Mouse (Mus musculus) stomach, embryonic 15.5 days (tissue): ENCODE results near the gene Gm30191. TPM values are rescaled to one million over a fixed set of nuclear protein-coding genes. Genes with fewer than 3 reads are reported as not detected.

Experiments used
- ATAC-seq: fragments of 200-750 bp; cut with Nextera tagmentation; 2 replicates; pipeline ENCODE4 v1.8.0; 2017; ENCODE audit warnings: low read depth, moderate number of reproducible peaks, moderate TSS enrichment; ENCODE audit not compliant: insufficient read depth, low FRiP score
- H3K27ac ChIP-seq: fragments of 300-500 bp; sonication (generic); 2 replicates; pipeline ENCODE4 v1.5.1; 2015; ENCODE audit warnings: mild to moderate bottlenecking, inconsistent platforms
- H3K27me3 ChIP-seq: fragments of 300-500 bp; sonication (generic); replicated peaks from 2 replicates; pipeline ENCODE4 v1.6.1; 2015; ENCODE audit warnings: inconsistent platforms
- H3K36me3 ChIP-seq: fragments of 300-500 bp; sonication (generic); 2 replicates; pipeline ENCODE4 v1.6.1; 2015; ENCODE audit warnings: inconsistent platforms
- H3K4me1 ChIP-seq: fragments of 300-500 bp; sonication (generic); 2 replicates; pipeline ENCODE4 v1.6.1; 2015; ENCODE audit warnings: inconsistent platforms
- H3K4me2 ChIP-seq: fragments of 300-500 bp; sonication (generic); 2 replicates; pipeline ENCODE4 v1.6.1; 2015; ENCODE audit warnings: mild to moderate bottlenecking, inconsistent platforms
- H3K4me3 ChIP-seq: fragments of 300-500 bp; sonication (generic); replicated peaks from 2 replicates; pipeline ENCODE4 v1.5.1; 2015; ENCODE audit warnings: inconsistent platforms
- H3K9ac ChIP-seq: fragments of 300-500 bp; sonication (generic); 2 replicates; pipeline ENCODE4 v1.6.1; 2015; ENCODE audit warnings: inconsistent platforms
- H3K9me3 ChIP-seq: fragments of 300-500 bp; sonication (generic); 2 replicates; pipeline ENCODE4 v1.6.1; 2016; ENCODE audit warnings: inconsistent platforms
- WGBS: fragments of 180-500 bp; shearing (Covaris S2); methylation state at CpG from one replicate; pipeline ENCODE4 v1.1.7; 2015; 5-methylcytosine and 5-hydroxymethylcytosine counted together
- polyA plus RNA-seq: library from polyadenylated mRNA; unstranded; fragments of >200 nt; fragmentation: Nextera tagmentation; extraction: Ambion mirVana; gene quantifications from 2 replicates; pipeline ENCODE4 v1.2.1, GENCODE M21; 2015

Gene Gm30191
- polyA plus RNA-seq, 1 experiment from 2014 or later = not detected

GRCm38 (mm10) chr4:134252911-134253721, 6.4 kb downstream of the Gm30191 start:
- no peak overlapping the region; the same call in 1 of the 2 replicates for H3K9ac ChIP-seq
- WGBS = 28% methylated on average over 15 of the region's 15 CpGs
- no peaks in the 10 kb centered on the region for H3K9me3 ChIP-seq
- no peak for ATAC-seq
- H3K4me2 ChIP-seq = peak overlapping the region; percentile 43
- H3K27ac ChIP-seq = 0 out of 2 replicates have a peak overlapping the region, but pooled peaks have one; percentile 1
- no peaks in the 10 kb centered on the region for H3K36me3 ChIP-seq
- H3K4me3 ChIP-seq = peak overlapping the region; percentile 47
- H3K27me3 ChIP-seq = peaks cover 44% of the 10 kb centered on the region
- peaks cover 51% of the 10 kb centered on the region for H3K4me1 ChIP-seq

- Histone ChIP-seq H3K4me2 (peak within 1 kb of the TSS; percentile 43), H3K36me3 (no peaks in the 10 kb centered on the region), H3K9me3 (no peaks in the 10 kb centered on the region), H3K4me3 (peak within 1 kb of the TSS; percentile 47), H3K9ac (no peak within 1 kb of the TSS; the same call in 1 of the 2 replicates), H3K27me3 (peaks cover 40% of the 10 kb centered on the region), H3K27ac (0 out of 2 replicates have a peak within 1 kb of the TSS, but pooled peaks have one; percentile 1), H3K4me1 (peaks cover 51% of the 10 kb centered on the region)
- no peak for ATAC-seq
- 3% methylated on average over 13 of the region's 13 CpGs for WGBS
Measured at GRCm38 (mm10) chr4:134253722-134254324, 7.1 kb downstream of the Gm30191 start, which contains the start of gene Grrp1. Gene Grrp1 (minus strand): TSS chr4:134254106.

- Histone ChIP-seq H3K4me3 (no peak overlapping the region), H3K27ac (no peak overlapping the region), H3K27me3 (peaks cover 38% of the 10 kb centered on the region), H3K9ac (no peak overlapping the region), H3K36me3 (no peaks in the 10 kb centered on the region), H3K4me2 (no peak overlapping the region), H3K4me1 (peaks cover 44% of the 10 kb centered on the region), H3K9me3 (no peaks in the 10 kb centered on the region)
- no peak for ATAC-seq
- WGBS = 50% methylated on average over 3 of the region's 3 CpGs
Measured at GRCm38 (mm10) chr4:134254835-134255234, 8.1 kb downstream of the Gm30191 start.

GRCm38 (mm10) chr4:134255854-134256253, 9.1 kb downstream of the Gm30191 start:
- Histone ChIP-seq H3K4me1 (peaks cover 35% of the 10 kb centered on the region), H3K27ac (no peak overlapping the region)
- no peak for ATAC-seq

DNA sequence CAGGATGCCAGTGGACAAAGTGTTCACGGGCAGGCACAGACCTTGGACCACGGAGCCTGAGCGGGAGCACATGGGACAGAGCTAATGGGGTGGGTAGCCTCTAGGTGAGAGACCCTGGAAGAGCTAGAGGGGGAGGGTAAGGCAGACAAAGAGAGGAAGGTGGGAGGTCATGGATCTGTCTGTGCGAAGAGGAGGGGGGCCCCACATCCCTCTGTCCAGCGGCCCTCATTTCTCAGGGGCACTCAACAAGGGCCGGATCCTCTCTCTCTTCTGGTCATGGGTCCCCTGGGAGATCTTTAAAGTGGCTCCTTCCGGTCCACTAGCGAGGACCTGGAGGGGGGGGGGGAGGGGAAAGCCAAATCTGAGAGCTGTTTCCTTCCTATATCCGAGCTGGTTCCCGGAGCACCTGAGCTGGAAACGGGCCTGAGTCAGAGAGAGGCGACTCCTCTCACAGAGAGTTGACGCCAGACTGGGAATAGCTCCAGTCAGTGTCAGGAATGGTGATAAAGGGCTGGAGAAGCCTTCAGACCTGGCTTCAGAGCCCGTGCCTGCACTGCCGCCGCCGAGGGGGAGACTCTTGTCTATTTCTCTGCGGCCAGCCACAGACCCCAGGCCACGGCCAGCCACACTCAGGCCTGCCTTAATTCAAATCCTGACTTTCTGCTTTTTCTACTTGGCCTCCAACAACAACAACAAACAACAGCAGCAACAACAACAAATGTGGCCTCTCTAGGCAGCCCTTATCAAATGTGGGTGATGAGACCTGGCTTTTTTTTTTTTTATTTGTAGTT, 9.9 kb downstream of the Gm30191 start:
- Histone ChIP-seq H3K4me3 (no peak overlapping the region), H3K27me3 (peaks cover 20% of the 10 kb centered on the region), H3K4me1 (peaks cover 28% of the 10 kb centered on the region), H3K9ac (no peak overlapping the region), H3K4me2 (peak overlapping the region; percentile 17; the same call in 1 of the 2 replicates), H3K9me3 (no peaks in the 10 kb centered on the region), H3K36me3 (no peaks in the 10 kb centered on the region), H3K27ac (peak overlapping the region; percentile 16; the same call in 1 of the 2 replicates)
- 0 out of 2 replicates have a peak, but pooled peaks have one; percentile 8 for ATAC-seq
- WGBS = 23% methylated on average over 19 of the region's 19 CpGs

More at GRCm38 (mm10) chr4:134255854-134256253, 9.1 kb downstream of the Gm30191 start:
- WGBS = 43% methylated on average over 4 of the region's 4 CpGs
- Histone ChIP-seq H3K9ac (no peak overlapping the region), H3K4me3 (no peak overlapping the region), H3K27me3 (peaks cover 28% of the 10 kb centered on the region), H3K9me3 (no peaks in the 10 kb centered on the region), H3K4me2 (no peak overlapping the region), H3K36me3 (no peaks in the 10 kb centered on the region)

GRCm38 (mm10) chr4:134257198-134258009, 10.7 kb downstream of the Gm30191 start:
- H3K27me3 ChIP-seq = peaks cover 12% of the 10 kb centered on the region
- peak overlapping the region; percentile 16; the same call in 1 of the 2 replicates for H3K27ac ChIP-seq
- H3K4me2 ChIP-seq = no peak overlapping the region
- H3K36me3 ChIP-seq = no peaks in the 10 kb centered on the region
- no peak overlapping the region for H3K9ac ChIP-seq
- H3K4me1 ChIP-seq = peaks cover 22% of the 10 kb centered on the region
- 31% methylated on average over 11 of the region's 11 CpGs for WGBS
- ATAC-seq = no peak
- H3K9me3 ChIP-seq = no peaks in the 10 kb centered on the region
- H3K4me3 ChIP-seq = no peak overlapping the region

DNA sequence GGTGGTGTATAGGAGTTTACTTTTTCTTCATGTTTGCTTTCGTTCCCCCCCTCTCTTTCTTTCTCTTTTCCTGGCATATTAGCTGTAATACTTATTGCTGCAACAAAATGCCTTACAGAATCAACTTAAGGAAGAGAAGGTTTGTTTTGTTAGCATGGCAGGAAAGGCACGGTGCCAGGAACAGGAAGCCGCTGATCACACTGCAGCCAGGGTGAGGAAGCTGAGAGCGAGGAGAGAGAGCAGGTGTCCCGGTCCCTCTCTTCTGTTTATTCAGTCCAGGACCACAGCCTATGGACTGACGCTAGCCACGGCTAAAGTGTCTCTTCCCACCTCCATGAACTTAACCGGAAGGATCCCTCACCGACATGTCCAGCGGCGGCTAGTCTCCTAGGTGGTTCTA, 11.6 kb downstream of the Gm30191 start:
- Histone ChIP-seq H3K9me3 (no peaks in the 10 kb centered on the region), H3K27me3 (peaks cover 3% of the 10 kb centered on the region), H3K4me1 (peaks cover 20% of the 10 kb centered on the region), H3K36me3 (no peaks in the 10 kb centered on the region), H3K27ac (no peak overlapping the region), H3K4me3 (no peak overlapping the region), H3K9ac (no peak overlapping the region), H3K4me2 (no peak overlapping the region)
- 43% methylated on average over 11 of the region's 11 CpGs for WGBS
- no peak for ATAC-seq

DNA sequence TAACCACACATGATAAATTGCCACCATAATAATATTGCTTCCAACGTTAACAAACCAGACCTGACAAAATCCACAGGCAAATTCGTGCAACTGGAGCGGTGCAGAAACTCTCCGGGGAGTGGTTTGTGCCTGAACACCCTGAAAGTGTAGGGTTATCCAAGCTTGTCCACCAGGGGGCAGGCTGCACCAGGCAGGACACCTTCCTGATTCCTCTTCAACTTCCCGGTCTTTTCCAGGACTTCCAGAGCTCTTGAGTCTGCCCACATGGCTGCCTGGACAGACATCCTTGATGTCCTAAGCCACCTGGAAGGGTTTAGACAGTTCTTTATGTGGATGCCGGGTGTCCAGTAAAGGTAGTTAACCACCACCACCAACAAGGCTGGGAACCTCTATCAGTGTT, 16.5 kb downstream of the Gm30191 start:
- no peaks in the 10 kb centered on the region for H3K36me3 ChIP-seq
- H3K4me1 ChIP-seq = no peaks in the 10 kb centered on the region
- no peaks in the 10 kb centered on the region for H3K9me3 ChIP-seq
- WGBS = 37% methylated on average over 6 of the region's 6 CpGs
- no peak overlapping the region for H3K9ac ChIP-seq
- no peak overlapping the region for H3K4me3 ChIP-seq
- ATAC-seq = no peak
- no peak overlapping the region for H3K27ac ChIP-seq
- no peaks in the 10 kb centered on the region for H3K27me3 ChIP-seq
- no peak overlapping the region for H3K4me2 ChIP-seq

DNA sequence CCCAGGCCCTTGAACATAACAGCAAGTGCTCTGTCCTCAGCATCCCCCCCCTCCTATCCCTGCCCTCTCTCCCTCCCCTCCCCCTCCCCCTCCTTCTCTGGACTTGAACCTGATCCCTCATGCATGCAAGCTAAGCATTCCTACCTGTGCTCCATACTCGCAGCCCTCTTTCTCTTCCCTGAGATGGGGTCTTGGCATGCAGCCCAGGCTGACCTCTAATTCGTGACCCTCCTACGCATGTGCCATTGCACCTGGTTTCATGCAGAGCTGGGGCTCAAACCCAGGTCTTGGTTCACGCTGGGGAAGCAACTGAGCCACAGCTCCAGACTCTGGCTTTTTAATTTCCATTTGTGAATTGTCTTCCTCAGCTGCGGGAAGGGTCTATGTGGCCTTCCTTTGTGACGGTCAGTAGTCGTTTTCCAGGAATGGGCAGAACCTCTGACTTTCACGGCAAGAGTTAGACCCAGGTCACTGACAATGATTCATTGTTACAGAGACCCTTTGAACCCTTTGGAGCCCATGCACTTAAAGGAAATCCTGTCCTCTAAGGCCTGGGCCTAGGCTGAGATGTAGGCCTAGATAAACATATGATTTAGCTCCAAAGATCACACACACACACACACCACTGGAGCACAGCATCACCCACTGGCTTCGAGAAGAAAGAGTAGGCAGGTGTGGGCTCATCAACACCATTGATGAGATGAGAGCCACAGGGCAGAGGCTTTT, 19.3 kb downstream of the Gm30191 start:
- WGBS = 55% methylated on average over 9 of the region's 9 CpGs
- no peak overlapping the region for H3K4me2 ChIP-seq
- no peak overlapping the region for H3K4me3 ChIP-seq
- H3K9me3 ChIP-seq = no peaks in the 10 kb centered on the region
- H3K36me3 ChIP-seq = no peaks in the 10 kb centered on the region
- H3K4me1 ChIP-seq = no peaks in the 10 kb centered on the region
- no peak overlapping the region for H3K9ac ChIP-seq
- no peak for ATAC-seq
- H3K27ac ChIP-seq = no peak overlapping the region
- no peaks in the 10 kb centered on the region for H3K27me3 ChIP-seq

GRCm38 (mm10) chr4:134268102-134268655, 21.4 kb downstream of the Gm30191 start:
- Histone ChIP-seq H3K4me2 (no peak overlapping the region), H3K27me3 (no peaks in the 10 kb centered on the region), H3K9me3 (no peaks in the 10 kb centered on the region), H3K36me3 (no peaks in the 10 kb centered on the region), H3K4me3 (no peak overlapping the region), H3K27ac (no peak overlapping the region), H3K4me1 (0 out of 2 replicates have a peak, but pooled peaks cover 5% of the 10 kb centered on the region), H3K9ac (no peak overlapping the region)
- no peak for ATAC-seq
- 78% methylated on average over 19 of the region's 19 CpGs for WGBS
